Mouse (Mus musculus): Measurements from ENCODE around the gene Susd1. TPM values are rescaled to one million over a fixed set of nuclear protein-coding genes. Genes with fewer than 3 reads are reported as not detected.
A peak's percentile ranks its signal among the peaks of the same experiment; 100 is the strongest.

Gene Susd1
- polyA plus RNA-seq (2014; fragmentation: Nextera tagmentation; extraction: Ambion mirVana), result 1.2 and 1.4 TPM in 2 replicates

DNA sequence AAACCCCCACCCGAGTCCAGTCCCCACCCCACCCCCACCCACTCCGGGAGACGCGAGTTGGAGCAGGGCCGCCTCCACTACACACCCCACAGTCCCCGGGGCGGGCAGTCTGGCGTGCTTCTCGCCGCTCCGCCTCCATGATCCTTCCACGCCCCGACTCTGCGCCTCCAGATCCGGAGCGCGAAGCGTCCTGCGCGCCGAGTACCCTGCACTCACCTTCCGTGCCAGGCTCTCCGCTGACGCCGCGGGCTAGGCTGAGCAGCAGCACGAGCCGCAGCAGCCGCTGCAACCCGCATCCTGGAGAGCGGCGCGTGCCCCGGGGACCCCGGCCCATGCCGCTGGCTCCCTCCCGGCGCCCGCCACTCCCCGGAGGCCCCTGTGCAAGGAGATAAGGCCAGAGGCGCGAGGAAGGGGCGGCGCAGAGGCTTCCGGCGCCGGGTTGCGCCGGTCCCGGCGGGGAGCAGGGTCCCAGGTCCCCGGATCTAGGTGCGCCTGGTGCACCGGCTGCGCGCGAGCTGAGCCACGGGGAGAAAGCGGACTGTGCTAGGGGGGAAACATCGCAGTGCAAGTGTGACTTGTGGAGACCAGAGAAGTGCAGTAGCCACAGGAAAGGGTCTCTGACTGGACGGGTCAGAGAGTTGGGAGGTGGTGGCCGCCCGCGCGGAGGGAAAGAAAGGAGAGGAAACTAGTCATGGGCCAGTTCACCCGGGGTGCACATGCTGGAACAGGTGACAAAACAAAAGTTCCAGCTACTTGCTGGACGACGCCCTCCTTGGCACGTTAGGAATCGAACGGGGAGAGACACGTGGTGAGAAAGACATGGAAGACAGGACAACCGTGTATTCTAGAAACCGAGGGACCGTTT, at the start of gene Susd1:
Gene Susd1 (minus strand): TSS at position 644 of the 865 bp plus-strand sequence.
- H3K4me3 ChIP-seq (replicated peaks; ENCODE audit: low read length), result peak within 1 kb of the TSS; percentile 76
- peaks cover 12% of the 10 kb centered on the region; the same call in 1 of the 2 replicates for H3K27me3 ChIP-seq (ENCODE audit: control insufficient read depth, insufficient read depth, low read length)
- H3K27ac ChIP-seq, result no peak within 1 kb of the TSS
- ATAC-seq (ENCODE audit: low FRiP score), result peak; percentile 87
- H3K36me3 ChIP-seq (replicated peaks; ENCODE audit: control insufficient read depth, insufficient read depth), result no peaks in the 10 kb centered on the region
- under 1% methylated on average over 74 of the region's 75 CpGs for WGBS
- H3K4me1 ChIP-seq (replicated peaks; ENCODE audit: control insufficient read depth, insufficient read depth, low read length), result 0 out of 2 replicates have a peak, but pooled peaks cover 5% of the 10 kb centered on the region
- peak within 1 kb of the TSS; percentile 100 for H3K4me2 ChIP-seq (replicated peaks)
- H3K9ac ChIP-seq, result peak within 1 kb of the TSS; percentile 78
- peak; percentile 56 for DNase-seq (ENCODE audit: low spot score)
- H3K9me3 ChIP-seq (ENCODE audit: control insufficient read depth, low read length), result no peaks in the 10 kb centered on the region

DNA sequence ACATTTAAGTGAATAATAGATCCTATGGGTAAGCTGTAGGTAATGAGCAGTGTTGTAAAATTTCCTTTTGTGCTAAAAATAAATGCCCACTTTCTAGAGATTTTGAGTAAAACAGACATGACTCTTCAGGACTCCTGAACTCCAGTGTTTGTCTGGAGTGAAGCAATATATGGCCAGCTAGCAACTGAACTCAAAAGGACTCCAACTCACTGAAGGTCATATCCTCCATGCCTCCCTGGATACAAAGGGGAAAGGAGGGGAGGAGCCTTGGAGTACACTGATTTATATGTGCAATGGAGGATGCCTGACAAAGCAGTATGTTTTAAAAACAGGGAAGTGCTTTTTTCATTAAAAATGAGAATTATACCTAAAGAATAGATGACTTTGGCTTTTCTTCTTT, 32.9 kb upstream of the Susd1 start:
- no peaks in the 10 kb centered on the region; the same call in 1 of the 2 replicates for H3K36me3 ChIP-seq (replicated peaks; ENCODE audit: control insufficient read depth, insufficient read depth)
- no peak overlapping the region for H3K4me2 ChIP-seq (replicated peaks)
- DNase-seq (ENCODE audit: low spot score) (no peak), ATAC-seq (ENCODE audit: low FRiP score) (no peak)
- H3K4me1 ChIP-seq (replicated peaks; ENCODE audit: control insufficient read depth, insufficient read depth, low read length), result no peaks in the 10 kb centered on the region
- H3K27me3 ChIP-seq (ENCODE audit: control insufficient read depth, insufficient read depth, low read length), result no peaks in the 10 kb centered on the region
- H3K9ac ChIP-seq, result no peak overlapping the region
- H3K9me3 ChIP-seq (ENCODE audit: control insufficient read depth, low read length), result no peaks in the 10 kb centered on the region
- no peak overlapping the region for H3K4me3 ChIP-seq (replicated peaks; ENCODE audit: low read length)
- H3K27ac ChIP-seq, result no peak overlapping the region

- no peaks in the 10 kb centered on the region for H3K27me3 ChIP-seq (ENCODE audit: control insufficient read depth, insufficient read depth, low read length)
- H3K4me1 ChIP-seq (replicated peaks; ENCODE audit: control insufficient read depth, insufficient read depth, low read length), result no peaks in the 10 kb centered on the region
- WGBS, result 86% methylated on average over 2 of the region's 2 CpGs
- DNase-seq (ENCODE audit: low spot score), result no peak
- no peak for ATAC-seq (ENCODE audit: low FRiP score)
- H3K9me3 ChIP-seq (ENCODE audit: control insufficient read depth, low read length), result no peaks in the 10 kb centered on the region
- H3K9ac ChIP-seq, result no peak overlapping the region
- no peak overlapping the region for H3K27ac ChIP-seq
- H3K36me3 ChIP-seq (replicated peaks; ENCODE audit: control insufficient read depth, insufficient read depth), result no peaks in the 10 kb centered on the region
- no peak overlapping the region for H3K4me3 ChIP-seq (replicated peaks; ENCODE audit: low read length)
- H3K4me2 ChIP-seq (replicated peaks), result no peak overlapping the region
Observed at GRCm38 (mm10) chr4:59465449-59465848, 27.0 kb upstream of the Susd1 start.

- H3K9ac ChIP-seq, result no peak overlapping the region
- no peaks in the 10 kb centered on the region for H3K4me1 ChIP-seq (replicated peaks; ENCODE audit: control insufficient read depth, insufficient read depth, low read length)
- H3K9me3 ChIP-seq (ENCODE audit: control insufficient read depth, low read length), result no peaks in the 10 kb centered on the region
- DNase-seq (ENCODE audit: low spot score), result no peak
- H3K4me2 ChIP-seq (replicated peaks), result no peak overlapping the region
- WGBS, result 83% methylated on average over 6 of the region's 6 CpGs
- no peaks in the 10 kb centered on the region for H3K27me3 ChIP-seq (ENCODE audit: control insufficient read depth, insufficient read depth, low read length)
- ATAC-seq (ENCODE audit: low FRiP score), result no peak
- no peak overlapping the region for H3K27ac ChIP-seq
- no peaks in the 10 kb centered on the region for H3K36me3 ChIP-seq (replicated peaks; ENCODE audit: control insufficient read depth, insufficient read depth)
- no peak overlapping the region for H3K4me3 ChIP-seq (replicated peaks; ENCODE audit: low read length)
Observed at GRCm38 (mm10) chr4:59464661-59465060, 26.2 kb upstream of the Susd1 start.

DNA sequence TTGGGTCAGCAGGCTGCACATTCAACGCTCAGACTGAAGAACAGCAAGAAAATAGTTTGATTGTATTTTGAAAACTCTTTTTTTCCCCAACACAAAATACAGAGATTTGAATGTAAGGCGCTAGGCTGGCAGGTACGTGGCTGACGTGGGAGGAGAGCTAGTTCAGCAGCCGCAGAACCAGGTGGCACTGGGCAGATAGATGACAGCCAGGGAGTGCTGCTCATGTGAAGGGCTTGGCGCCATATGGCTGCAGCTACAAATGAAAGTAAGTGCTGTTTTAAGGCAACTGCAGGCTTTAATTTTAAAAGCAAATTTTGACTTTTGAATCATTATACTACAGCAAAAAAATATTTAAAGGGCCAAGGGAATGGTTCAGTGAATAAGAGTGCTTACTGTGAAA, 24.1 kb upstream of the Susd1 start:
- Histone ChIP-seq H3K36me3 (replicated peaks; ENCODE audit: control insufficient read depth, insufficient read depth) (no peaks in the 10 kb centered on the region), H3K4me1 (replicated peaks; ENCODE audit: control insufficient read depth, insufficient read depth, low read length) (no peaks in the 10 kb centered on the region), H3K9ac (no peak overlapping the region), H3K4me2 (replicated peaks) (no peak overlapping the region), H3K27me3 (ENCODE audit: control insufficient read depth, insufficient read depth, low read length) (no peaks in the 10 kb centered on the region), H3K4me3 (replicated peaks; ENCODE audit: low read length) (no peak overlapping the region), H3K9me3 (ENCODE audit: control insufficient read depth, low read length) (no peaks in the 10 kb centered on the region), H3K27ac (no peak overlapping the region)
- WGBS, result 81% methylated on average over 6 of the region's 6 CpGs
- DNase-seq (ENCODE audit: low spot score) (no peak), ATAC-seq (ENCODE audit: low FRiP score) (no peak)

DNA sequence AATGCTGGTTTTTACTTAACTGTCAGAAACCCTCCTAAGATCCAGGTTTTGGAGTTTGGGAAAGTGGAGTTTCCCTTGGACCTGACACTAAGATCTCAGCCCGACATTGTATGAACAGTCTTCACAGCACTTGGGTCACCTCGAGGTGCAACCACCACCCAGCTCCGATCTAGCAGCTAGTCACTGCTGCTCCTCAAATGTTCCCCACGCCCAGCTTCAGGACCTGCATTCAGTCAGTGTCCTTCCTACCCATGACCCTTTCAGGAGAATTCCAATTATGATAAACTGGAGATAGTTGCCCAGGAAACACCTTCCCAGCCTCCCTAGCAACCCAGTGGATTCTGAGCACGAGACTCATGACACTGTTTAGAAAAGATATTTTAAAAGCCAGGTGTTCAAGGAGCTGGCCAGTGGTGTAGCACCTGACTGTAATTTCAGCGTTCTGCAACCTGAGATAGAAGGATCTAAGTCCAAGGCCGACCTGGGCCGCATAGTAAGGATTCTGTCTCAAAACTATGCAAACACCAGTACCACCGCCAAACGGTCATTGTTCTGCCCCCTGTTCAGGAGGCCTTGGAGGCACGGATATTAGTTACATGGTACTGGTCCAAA, 22.8 kb upstream of the Susd1 start:
- no peaks in the 10 kb centered on the region for H3K9me3 ChIP-seq (ENCODE audit: control insufficient read depth, low read length)
- H3K27me3 ChIP-seq (ENCODE audit: control insufficient read depth, insufficient read depth, low read length), result no peaks in the 10 kb centered on the region
- H3K4me1 ChIP-seq (replicated peaks; ENCODE audit: control insufficient read depth, insufficient read depth, low read length), result no peaks in the 10 kb centered on the region
- H3K4me3 ChIP-seq (replicated peaks; ENCODE audit: low read length), result no peak overlapping the region
- 87% methylated on average over 11 of the region's 11 CpGs for WGBS
- no peaks in the 10 kb centered on the region for H3K36me3 ChIP-seq (replicated peaks; ENCODE audit: control insufficient read depth, insufficient read depth)
- no peak for DNase-seq (ENCODE audit: low spot score)
- ATAC-seq (ENCODE audit: low FRiP score), result no peak
- no peak overlapping the region for H3K27ac ChIP-seq
- H3K9ac ChIP-seq, result no peak overlapping the region
- H3K4me2 ChIP-seq (replicated peaks), result no peak overlapping the region

GRCm38 (mm10) chr4:59459216-59459955, 21.0 kb upstream of the Susd1 start:
- H3K27ac ChIP-seq, result no peak overlapping the region
- H3K4me3 ChIP-seq (replicated peaks; ENCODE audit: low read length), result no peak overlapping the region
- WGBS, result 84% methylated on average over 13 of the region's 13 CpGs
- H3K4me1 ChIP-seq (replicated peaks; ENCODE audit: control insufficient read depth, insufficient read depth, low read length), result no peaks in the 10 kb centered on the region
- no peak for ATAC-seq (ENCODE audit: low FRiP score)
- H3K9ac ChIP-seq, result no peak overlapping the region
- H3K27me3 ChIP-seq (ENCODE audit: control insufficient read depth, insufficient read depth, low read length), result no peaks in the 10 kb centered on the region
- DNase-seq (ENCODE audit: low spot score), result no peak
- no peak overlapping the region for H3K4me2 ChIP-seq (replicated peaks)
- H3K9me3 ChIP-seq (ENCODE audit: control insufficient read depth, low read length), result no peaks in the 10 kb centered on the region
- H3K36me3 ChIP-seq (replicated peaks; ENCODE audit: control insufficient read depth, insufficient read depth), result no peaks in the 10 kb centered on the region

DNA sequence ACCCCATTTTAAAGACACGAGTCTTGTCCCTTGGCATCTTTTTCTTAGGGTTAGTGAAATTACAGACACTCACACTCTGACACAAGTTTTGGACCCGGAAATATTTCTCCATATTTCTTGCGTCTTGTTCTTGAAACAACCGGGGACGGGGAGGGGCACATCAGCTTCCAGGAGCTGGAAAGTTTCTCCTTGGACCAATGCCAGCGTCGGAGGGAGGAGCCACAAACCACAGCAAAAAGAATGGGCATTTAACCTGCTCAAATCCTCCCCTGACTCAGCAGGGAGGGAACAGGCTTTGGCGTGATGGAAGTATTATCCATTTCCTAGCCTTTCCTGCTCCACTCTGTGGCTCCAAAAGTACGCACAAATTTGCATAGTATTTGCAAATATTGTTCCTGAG, 19.5 kb upstream of the Susd1 start:
- Histone ChIP-seq H3K27me3 (ENCODE audit: control insufficient read depth, insufficient read depth, low read length) (no peaks in the 10 kb centered on the region), H3K4me3 (replicated peaks; ENCODE audit: low read length) (no peak overlapping the region), H3K4me2 (replicated peaks) (no peak overlapping the region), H3K9ac (no peak overlapping the region), H3K4me1 (replicated peaks; ENCODE audit: control insufficient read depth, insufficient read depth, low read length) (no peaks in the 10 kb centered on the region), H3K36me3 (replicated peaks; ENCODE audit: control insufficient read depth, insufficient read depth) (no peaks in the 10 kb centered on the region), H3K9me3 (ENCODE audit: control insufficient read depth, low read length) (no peaks in the 10 kb centered on the region), H3K27ac (no peak overlapping the region)
- 46% methylated on average over 9 of the region's 9 CpGs for WGBS
- DNase-seq (ENCODE audit: low spot score) (peak; percentile 33), ATAC-seq (ENCODE audit: low FRiP score) (no peak)

- H3K9me3 ChIP-seq (ENCODE audit: control insufficient read depth, low read length), result no peaks in the 10 kb centered on the region
- no peaks in the 10 kb centered on the region for H3K4me1 ChIP-seq (replicated peaks; ENCODE audit: control insufficient read depth, insufficient read depth, low read length)
- no peak for ATAC-seq (ENCODE audit: low FRiP score)
- no peaks in the 10 kb centered on the region for H3K36me3 ChIP-seq (replicated peaks; ENCODE audit: control insufficient read depth, insufficient read depth)
- no peaks in the 10 kb centered on the region for H3K27me3 ChIP-seq (ENCODE audit: control insufficient read depth, insufficient read depth, low read length)
- no peak overlapping the region for H3K4me3 ChIP-seq (replicated peaks; ENCODE audit: low read length)
- no peak overlapping the region for H3K27ac ChIP-seq
- H3K9ac ChIP-seq, result no peak overlapping the region
- no peak overlapping the region for H3K4me2 ChIP-seq (replicated peaks)
- no peak for DNase-seq (ENCODE audit: low spot score)
- WGBS, result 91% methylated on average over 5 of the region's 5 CpGs
Observed at GRCm38 (mm10) chr4:59457091-59457490, 18.7 kb upstream of the Susd1 start.

Measured in hindbrain, embryonic 14.5 days (tissue).